Mouse (Mus musculus) midbrain, embryonic 14.5 days (tissue): ENCODE measurements around the gene Veph1. TPM values are rescaled to one million over a fixed set of nuclear protein-coding genes. Genes with fewer than 3 reads are reported as not detected.

ENCODE experiments used
- ATAC-seq: fragments of 200-750 bp; cut with Nextera tagmentation; 2 replicates; pipeline ENCODE4 v1.8.0; 2017; ENCODE audit warnings: moderate number of reproducible peaks, moderate library complexity; ENCODE audit not compliant: low FRiP score, low TSS enrichment
- DNase-seq: peaks from one replicate; pipeline ENCODE4 v3.0.0-alpha.2; 2015
- H3K27ac ChIP-seq: fragments of 300-500 bp; sonication (generic); replicated peaks from 2 replicates; pipeline ENCODE4 v1.5.1; 2014; ENCODE audit warnings: mild to moderate bottlenecking, low read depth, low read length, moderate library complexity
- H3K27me3 ChIP-seq: fragments of 300-500 bp; sonication (generic); 2 replicates; pipeline ENCODE4 v1.6.1; 2014; ENCODE audit warnings: low read length, control low read depth, mixed read lengths; ENCODE audit not compliant: control insufficient read depth, insufficient read depth
- H3K36me3 ChIP-seq: fragments of 300-500 bp; sonication (generic); 2 replicates; pipeline ENCODE4 v1.6.1; 2014; ENCODE audit warnings: low read length, control low read depth; ENCODE audit not compliant: control insufficient read depth, insufficient read depth
- H3K4me1 ChIP-seq: fragments of 300-500 bp; sonication (generic); 2 replicates; pipeline ENCODE4 v1.6.1; 2014; ENCODE audit warnings: mild to moderate bottlenecking, antibody characterized with exemption, low read length, control low read depth; ENCODE audit not compliant: control insufficient read depth, insufficient read depth
- H3K4me2 ChIP-seq: fragments of 300-500 bp; sonication (generic); 2 replicates; pipeline ENCODE4 v1.6.1; 2014; ENCODE audit warnings: mild to moderate bottlenecking, low read length, moderate library complexity
- H3K4me3 ChIP-seq: fragments of 300-500 bp; sonication (generic); replicated peaks from 2 replicates; pipeline ENCODE4 v1.5.1; 2014; ENCODE audit warnings: low read depth, low read length
- H3K9ac ChIP-seq: fragments of 300-500 bp; sonication (generic); replicated peaks from 2 replicates; pipeline ENCODE4 v1.6.1; 2014; ENCODE audit warnings: mild to moderate bottlenecking, low read length, moderate library complexity
- H3K9me3 ChIP-seq: fragments of 300-500 bp; sonication (generic); 2 replicates; pipeline ENCODE4 v1.6.1; 2016; ENCODE audit warnings: low read length, control low read depth, mixed read lengths; ENCODE audit not compliant: control insufficient read depth
- WGBS: fragments of 180-500 bp; shearing (Covaris S2); extraction: QIAGEN DNeasy Blood & Tissue Kit; methylation state at CpG from one replicate; pipeline ENCODE4 v1.1.7; 2014; 5-methylcytosine and 5-hydroxymethylcytosine counted together
- polyA plus RNA-seq: library from polyadenylated mRNA; unstranded; fragments of >200 nt; fragmentation: Nextera tagmentation; extraction: Ambion mirVana; gene quantifications from 2 replicates; pipeline ENCODE4 v1.2.1, GENCODE M21; 2014

The Veph1 gene
- polyA plus RNA-seq, 1 experiment from 2014 or later: 10.6 TPM

- no peaks in the 10 kb centered on the region for H3K9me3 ChIP-seq
- ATAC-seq (no peak), DNase-seq (no peak)
- no peak overlapping the region for H3K4me3 ChIP-seq
- WGBS: 79% methylated on average over 8 of the region's 8 CpGs
- no peak overlapping the region for H3K4me2 ChIP-seq
- peaks cover 4% of the 10 kb centered on the region; the same call in 1 of the 2 replicates for H3K4me1 ChIP-seq
- no peak overlapping the region for H3K27ac ChIP-seq
- H3K27me3 ChIP-seq: peaks cover 3% of the 10 kb centered on the region; the same call in 1 of the 2 replicates
- no peak overlapping the region for H3K9ac ChIP-seq
- no peaks in the 10 kb centered on the region for H3K36me3 ChIP-seq
These were observed 80.9 kb downstream of the Veph1 start for GRCm38 (mm10) chr3:66215759-66216158.

- Histone ChIP-seq H3K9me3 (no peaks in the 10 kb centered on the region), H3K36me3 (no peaks in the 10 kb centered on the region), H3K4me1 (no peaks in the 10 kb centered on the region), H3K9ac (no peak overlapping the region), H3K4me2 (no peak overlapping the region), H3K27me3 (no peaks in the 10 kb centered on the region), H3K27ac (no peak overlapping the region), H3K4me3 (no peak overlapping the region)
- no peak for ATAC-seq
- DNase-seq: no peak
- 97% methylated on average over 1 of the region's 1 CpGs for WGBS
These were observed 83.1 kb downstream of the Veph1 start for GRCm38 (mm10) chr3:66213524-66213923.

GRCm38 (mm10) chr3:66208836-66209573 lies 87.6 kb downstream of the Veph1 start:
- no peaks in the 10 kb centered on the region for H3K27me3 ChIP-seq
- H3K9me3 ChIP-seq: no peaks in the 10 kb centered on the region
- H3K36me3 ChIP-seq: no peaks in the 10 kb centered on the region

GRCm38 (mm10) chr3:66193910-66194562 lies 102.6 kb downstream of the Veph1 start:
- Histone ChIP-seq H3K4me1 (no peaks in the 10 kb centered on the region), H3K9me3 (no peaks in the 10 kb centered on the region), H3K4me3 (no peak overlapping the region), H3K27ac (no peak overlapping the region), H3K4me2 (no peak overlapping the region), H3K36me3 (no peaks in the 10 kb centered on the region), H3K9ac (no peak overlapping the region), H3K27me3 (no peaks in the 10 kb centered on the region)
- 76% methylated on average over 3 of the region's 3 CpGs for WGBS
- no peak for ATAC-seq
- no peak for DNase-seq

More at GRCm38 (mm10) chr3:66208836-66209573, 87.6 kb downstream of the Veph1 start:
- Histone ChIP-seq H3K9ac (no peak overlapping the region), H3K4me3 (no peak overlapping the region), H3K27ac (no peak overlapping the region), H3K4me2 (no peak overlapping the region), H3K4me1 (no peaks in the 10 kb centered on the region)
- 85% methylated on average over 4 of the region's 4 CpGs for WGBS
- ATAC-seq (no peak), DNase-seq (no peak)

GRCm38 (mm10) chr3:66179647-66180046 lies 117.0 kb downstream of the Veph1 start:
- Histone ChIP-seq H3K4me3 (no peak overlapping the region), H3K36me3 (no peaks in the 10 kb centered on the region), H3K9me3 (no peaks in the 10 kb centered on the region), H3K27me3 (no peaks in the 10 kb centered on the region), H3K27ac (no peak overlapping the region), H3K9ac (no peak overlapping the region), H3K4me2 (no peak overlapping the region), H3K4me1 (no peaks in the 10 kb centered on the region)
- no peak for ATAC-seq
- WGBS: 74% methylated on average over 2 of the region's 2 CpGs
- DNase-seq: peak; percentile 4

GRCm38 (mm10) chr3:66172907-66173306 lies 123.7 kb downstream of the Veph1 start:
- Histone ChIP-seq H3K4me3 (no peak overlapping the region), H3K36me3 (no peaks in the 10 kb centered on the region), H3K27me3 (no peaks in the 10 kb centered on the region), H3K4me1 (no peaks in the 10 kb centered on the region), H3K4me2 (no peak overlapping the region), H3K9ac (no peak overlapping the region), H3K9me3 (no peaks in the 10 kb centered on the region), H3K27ac (no peak overlapping the region)
- peak; percentile 14 for DNase-seq
- no peak for ATAC-seq
- 84% methylated on average over 5 of the region's 5 CpGs for WGBS

- H3K4me1 ChIP-seq: no peaks in the 10 kb centered on the region
- no peaks in the 10 kb centered on the region for H3K27me3 ChIP-seq
- no peak overlapping the region for H3K27ac ChIP-seq
- no peak overlapping the region for H3K4me2 ChIP-seq
- H3K9me3 ChIP-seq: no peaks in the 10 kb centered on the region
- ATAC-seq: 0 out of 2 replicates have a peak, but pooled peaks have one; percentile 53
- H3K36me3 ChIP-seq: no peaks in the 10 kb centered on the region
- DNase-seq: peak; percentile 12
- no peak overlapping the region for H3K4me3 ChIP-seq
- no peak overlapping the region for H3K9ac ChIP-seq
- 34% methylated on average over 3 of the region's 3 CpGs for WGBS
These were observed 126.6 kb downstream of the Veph1 start for GRCm38 (mm10) chr3:66169873-66170538.

GRCm38 (mm10) chr3:66166606-66167290 lies 129.9 kb downstream of the Veph1 start:
- Histone ChIP-seq H3K36me3 (no peaks in the 10 kb centered on the region), H3K4me3 (no peak overlapping the region), H3K4me1 (no peaks in the 10 kb centered on the region), H3K9ac (no peak overlapping the region), H3K27ac (no peak overlapping the region), H3K4me2 (no peak overlapping the region), H3K9me3 (no peaks in the 10 kb centered on the region), H3K27me3 (no peaks in the 10 kb centered on the region)
- WGBS: 90% methylated on average over 6 of the region's 6 CpGs
- ATAC-seq (no peak), DNase-seq (no peak)
